Mouse (Mus musculus): ENCODE data around the gene Qtrt2.

DNA sequence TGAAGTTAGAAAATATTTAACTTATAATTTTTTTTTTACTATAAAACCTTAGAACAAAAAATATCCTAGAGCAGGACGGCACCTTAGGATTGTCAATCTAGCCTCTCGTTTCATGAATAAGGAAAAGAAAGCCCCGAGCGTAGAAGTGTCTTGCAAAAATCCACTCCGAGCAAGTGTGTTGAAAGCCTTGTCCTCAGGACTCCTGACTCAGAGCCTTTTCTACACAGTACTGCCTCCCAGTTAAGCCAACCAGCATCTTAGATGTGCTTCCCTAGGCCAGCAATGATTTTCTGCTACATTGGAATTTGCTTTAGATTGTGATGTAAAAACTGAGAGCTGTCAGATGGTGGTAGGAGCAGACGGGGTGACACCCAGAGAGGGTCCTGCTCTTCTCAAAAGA lies 6.4 kb upstream of the Qtrt2 start:
- TF ChIP-seq CTCF (IDR thresholded peaks at IDR 0.05; ENCODE audit: control insufficient read depth, insufficient read depth, low read length) (no peak), POLR2A (IDR thresholded peaks at IDR 0.05; ENCODE audit: borderline replicate concordance, control insufficient read depth, low read depth, low read length) (no peak)
